Mouse (Mus musculus) stomach, embryonic 16.5 days (tissue): Measurements from ENCODE around the gene Card10. TPM values are rescaled to one million over a fixed set of nuclear protein-coding genes. Genes with fewer than 3 reads are reported as not detected.

Experiments
- ATAC-seq: fragments of 200-750 bp; cut with Nextera tagmentation; 2 replicates; pipeline ENCODE4 v1.8.0; 2017; ENCODE audit warnings: moderate number of reproducible peaks, moderate TSS enrichment; ENCODE audit not compliant: insufficient read depth, low FRiP score
- H3K27ac ChIP-seq: fragments of 300-500 bp; sonication (generic); 2 replicates; pipeline ENCODE4 v1.5.1; 2014; ENCODE audit warnings: low read length
- H3K27me3 ChIP-seq: fragments of 300-500 bp; sonication (generic); 2 replicates; pipeline ENCODE4 v1.6.1; 2014; ENCODE audit warnings: low read length, control low read depth, mixed read lengths; ENCODE audit not compliant: control insufficient read depth, insufficient read depth
- H3K36me3 ChIP-seq: fragments of 300-500 bp; sonication (generic); 2 replicates; pipeline ENCODE4 v1.6.1; 2014; ENCODE audit warnings: low read length; ENCODE audit not compliant: control insufficient read depth, insufficient read depth
- H3K4me1 ChIP-seq: fragments of 300-500 bp; sonication (generic); 2 replicates; pipeline ENCODE4 v1.6.1; 2014; ENCODE audit warnings: low read length, control low read depth, mixed read lengths; ENCODE audit not compliant: control insufficient read depth, insufficient read depth
- H3K4me2 ChIP-seq: fragments of 300-500 bp; sonication (generic); 2 replicates; pipeline ENCODE4 v1.6.1; 2014; ENCODE audit warnings: low read depth, low read length, mixed read lengths
- H3K4me3 ChIP-seq: fragments of 300-500 bp; sonication (generic); replicated peaks from 2 replicates; pipeline ENCODE4 v1.5.1; 2014; ENCODE audit warnings: mild to moderate bottlenecking, low read length
- H3K9ac ChIP-seq: fragments of 300-500 bp; sonication (generic); 2 replicates; pipeline ENCODE4 v1.6.1; 2014; ENCODE audit warnings: low read length
- H3K9me3 ChIP-seq: fragments of 300-500 bp; sonication (generic); replicated peaks from 2 replicates; pipeline ENCODE4 v1.6.1; 2016; ENCODE audit warnings: low read length, control low read depth; ENCODE audit not compliant: control insufficient read depth
- WGBS: fragments of 180-500 bp; shearing (Covaris S2); extraction: QIAGEN DNeasy Blood & Tissue Kit; methylation state at CpG from one replicate; pipeline ENCODE4 v1.1.7; 2014; 5-methylcytosine and 5-hydroxymethylcytosine counted together
- polyA plus RNA-seq: library from polyadenylated mRNA; unstranded; fragments of >200 nt; fragmentation: Nextera tagmentation; extraction: Ambion mirVana; gene quantifications from 2 replicates; pipeline ENCODE4 v1.2.1, GENCODE M21; 2015

Card10 gene
- polyA plus RNA-seq, 1 experiment from 2014 or later = 4.4 TPM

- Histone ChIP-seq H3K27ac (peak overlapping the region; percentile 19; the same call in 1 of the 2 replicates), H3K9me3 (no peaks in the 10 kb centered on the region), H3K4me1 (peaks cover 15% of the 10 kb centered on the region), H3K36me3 (no peaks in the 10 kb centered on the region), H3K4me2 (no peak overlapping the region), H3K27me3 (no peaks in the 10 kb centered on the region), H3K4me3 (no peak overlapping the region), H3K9ac (peak overlapping the region; percentile 23; the same call in 1 of the 2 replicates)
- 30% methylated on average over 7 of the region's 7 CpGs for WGBS
- ATAC-seq = peak; percentile 74
These were observed 16.9 kb downstream of the Card10 start for GRCm38 (mm10) chr15:78785961-78786360.

GRCm38 (mm10) chr15:78785258-78785657 lies 17.6 kb downstream of the Card10 start:
- Histone ChIP-seq H3K27me3 (no peaks in the 10 kb centered on the region), H3K27ac (no peak overlapping the region), H3K4me2 (no peak overlapping the region), H3K9ac (no peak overlapping the region), H3K36me3 (no peaks in the 10 kb centered on the region), H3K4me1 (peaks cover 15% of the 10 kb centered on the region), H3K9me3 (no peaks in the 10 kb centered on the region), H3K4me3 (no peak overlapping the region)
- WGBS = 92% methylated on average over 7 of the region's 7 CpGs
- no peak for ATAC-seq

- Histone ChIP-seq H3K4me3 (no peak overlapping the region), H3K4me1 (peaks cover 15% of the 10 kb centered on the region), H3K36me3 (no peaks in the 10 kb centered on the region), H3K9me3 (no peaks in the 10 kb centered on the region), H3K4me2 (no peak overlapping the region), H3K9ac (no peak overlapping the region), H3K27me3 (no peaks in the 10 kb centered on the region), H3K27ac (no peak overlapping the region)
- no peak for ATAC-seq
- 63% methylated on average over 5 of the region's 5 CpGs for WGBS
These were observed 18.3 kb downstream of the Card10 start for GRCm38 (mm10) chr15:78784520-78784919.

GRCm38 (mm10) chr15:78782348-78783103 lies 20.3 kb downstream of the Card10 start:
- ATAC-seq = no peak
- 68% methylated on average over 14 of the region's 14 CpGs for WGBS

GRCm38 (mm10) chr15:78780908-78781307 lies 21.9 kb downstream of the Card10 start:
- ATAC-seq = 0 out of 2 replicates have a peak, but pooled peaks have one; percentile 15

More at GRCm38 (mm10) chr15:78782348-78783103, 20.3 kb downstream of the Card10 start:
- Histone ChIP-seq H3K4me2 (no peak overlapping the region), H3K36me3 (no peaks in the 10 kb centered on the region), H3K9ac (no peak overlapping the region), H3K4me3 (no peak overlapping the region), H3K27me3 (no peaks in the 10 kb centered on the region), H3K27ac (no peak overlapping the region), H3K9me3 (no peaks in the 10 kb centered on the region), H3K4me1 (peaks cover 14% of the 10 kb centered on the region)

GRCm38 (mm10) chr15:78780359-78780758 lies 22.5 kb downstream of the Card10 start:
- Histone ChIP-seq H3K4me2 (no peak overlapping the region), H3K27ac (no peak overlapping the region), H3K4me1 (peaks cover 5% of the 10 kb centered on the region; the same call in 1 of the 2 replicates), H3K9me3 (no peaks in the 10 kb centered on the region), H3K4me3 (no peak overlapping the region), H3K36me3 (peaks cover 4% of the 10 kb centered on the region; the same call in 1 of the 2 replicates), H3K9ac (no peak overlapping the region), H3K27me3 (no peaks in the 10 kb centered on the region)
- 91% methylated on average over 14 of the region's 14 CpGs for WGBS
- no peak for ATAC-seq

More at GRCm38 (mm10) chr15:78780908-78781307, 21.9 kb downstream of the Card10 start:
- Histone ChIP-seq H3K27me3 (no peaks in the 10 kb centered on the region), H3K4me1 (peaks cover 6% of the 10 kb centered on the region; the same call in 1 of the 2 replicates), H3K4me2 (no peak overlapping the region), H3K9me3 (no peaks in the 10 kb centered on the region), H3K27ac (no peak overlapping the region), H3K9ac (no peak overlapping the region), H3K36me3 (peaks cover 4% of the 10 kb centered on the region; the same call in 1 of the 2 replicates), H3K4me3 (no peak overlapping the region)
- 76% methylated on average over 7 of the region's 7 CpGs for WGBS

DNA sequence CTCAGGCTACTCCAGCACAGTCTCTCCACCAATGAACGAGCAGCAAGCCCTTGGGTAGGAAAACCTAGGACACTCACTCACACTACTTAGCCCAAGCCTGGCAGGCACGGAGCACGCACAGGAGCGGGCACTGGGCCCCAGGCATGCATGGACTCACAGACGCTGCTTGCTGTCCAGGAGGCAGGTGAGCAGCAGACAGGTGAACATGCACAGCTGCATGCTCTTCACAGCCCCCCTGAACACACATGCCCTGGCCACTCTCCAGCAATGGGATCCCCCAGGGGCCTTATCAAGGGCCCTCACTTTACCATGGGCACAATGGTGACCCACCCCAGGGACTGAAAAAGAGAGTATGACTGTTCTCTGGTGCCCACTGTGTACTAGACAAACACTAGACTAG lies 23.2 kb downstream of the Card10 start:
- no peaks in the 10 kb centered on the region for H3K9me3 ChIP-seq
- no peak overlapping the region for H3K4me2 ChIP-seq
- H3K4me3 ChIP-seq = no peak overlapping the region
- no peak overlapping the region for H3K9ac ChIP-seq
- H3K27ac ChIP-seq = no peak overlapping the region
- peaks cover 5% of the 10 kb centered on the region; the same call in 1 of the 2 replicates for H3K4me1 ChIP-seq
- peaks cover 4% of the 10 kb centered on the region; the same call in 1 of the 2 replicates for H3K36me3 ChIP-seq
- no peaks in the 10 kb centered on the region for H3K27me3 ChIP-seq
- 94% methylated on average over 5 of the region's 5 CpGs for WGBS
- no peak for ATAC-seq

- ATAC-seq = no peak
- 70% methylated on average over 8 of the region's 8 CpGs for WGBS
These were observed 23.6 kb downstream of the Card10 start for GRCm38 (mm10) chr15:78779253-78779652.

More at GRCm38 (mm10) chr15:78779253-78779652, 23.6 kb downstream of the Card10 start:
- Histone ChIP-seq H3K9me3 (no peaks in the 10 kb centered on the region), H3K4me3 (no peak overlapping the region), H3K9ac (no peak overlapping the region), H3K27me3 (no peaks in the 10 kb centered on the region), H3K27ac (no peak overlapping the region), H3K4me2 (no peak overlapping the region), H3K36me3 (peaks cover 4% of the 10 kb centered on the region; the same call in 1 of the 2 replicates), H3K4me1 (peaks cover 5% of the 10 kb centered on the region; the same call in 1 of the 2 replicates)
